Mouse (Mus musculus) forebrain, embryonic 11.5 days (tissue): ENCODE data around the gene Hoxd12. TPM values are rescaled to one million over a fixed set of nuclear protein-coding genes. Genes with fewer than 3 reads are reported as not detected.

Experiments used
- ATAC-seq: fragments of 200-750 bp; cut with Nextera tagmentation; replicated peaks from 2 replicates; pipeline ENCODE4 v1.8.0; 2017; ENCODE audit warnings: moderate TSS enrichment; ENCODE audit not compliant: low FRiP score
- DNase-seq: peaks from one replicate; pipeline ENCODE4 v3.0.0-alpha.2; 2017; ENCODE audit warnings: low spot score
- H3K27ac ChIP-seq: fragments of 300-500 bp; sonication (generic); 2 replicates; pipeline ENCODE4 v1.5.1; 2014; ENCODE audit warnings: low read depth, low read length
- H3K27me3 ChIP-seq: fragments of 300-500 bp; sonication (generic); 2 replicates; pipeline ENCODE4 v1.6.1; 2014; ENCODE audit warnings: mild to moderate bottlenecking, low read length, mixed read lengths; ENCODE audit not compliant: control insufficient read depth, insufficient read depth
- H3K36me3 ChIP-seq: fragments of 300-500 bp; sonication (generic); 2 replicates; pipeline ENCODE4 v1.6.1; 2014; ENCODE audit warnings: mild to moderate bottlenecking, low read length, moderate library complexity, mixed read lengths; ENCODE audit not compliant: control insufficient read depth, insufficient read depth
- H3K4me1 ChIP-seq: fragments of 300-500 bp; sonication (generic); replicated peaks from 2 replicates; pipeline ENCODE4 v1.6.1; 2014; ENCODE audit warnings: low read length, mixed read lengths; ENCODE audit not compliant: control insufficient read depth, insufficient read depth
- H3K4me2 ChIP-seq: fragments of 300-500 bp; sonication (generic); 2 replicates; pipeline ENCODE4 v1.6.1; 2014; ENCODE audit warnings: low read depth, mild to moderate bottlenecking, low read length, moderate library complexity, mixed read lengths; ENCODE audit not compliant: severe bottlenecking
- H3K4me3 ChIP-seq: fragments of 300-500 bp; sonication (generic); 2 replicates; pipeline ENCODE4 v1.5.1; 2014; ENCODE audit warnings: low read depth, low read length
- H3K9ac ChIP-seq: fragments of 300-500 bp; sonication (generic); 2 replicates; pipeline ENCODE4 v1.6.1; 2014; ENCODE audit warnings: low read length
- H3K9me3 ChIP-seq: fragments of 300-500 bp; sonication (generic); 2 replicates; pipeline ENCODE4 v1.6.1; 2016; ENCODE audit warnings: low read length, mixed read lengths; ENCODE audit not compliant: control insufficient read depth
- WGBS: fragments of 180-500 bp; shearing (Covaris S2); extraction: QIAGEN DNeasy Blood & Tissue Kit; methylation state at CpG from one replicate; pipeline ENCODE4 v1.1.7; 2014; 5-methylcytosine and 5-hydroxymethylcytosine counted together
- polyA plus RNA-seq: library from polyadenylated mRNA; unstranded; fragments of >200 nt; fragmentation: Nextera tagmentation; extraction: Ambion mirVana; gene quantifications from 2 replicates; pipeline ENCODE4 v1.2.1, GENCODE M21; 2014

Gene Hoxd12
- polyA plus RNA-seq, 1 experiment from 2014 or later = not detected

- ATAC-seq (no peak), DNase-seq (peak; percentile 31)
- Histone ChIP-seq H3K27me3 (peaks cover 96% of the 10 kb centered on the region), H3K9me3 (no peaks in the 10 kb centered on the region), H3K4me1 (peaks cover 9% of the 10 kb centered on the region), H3K27ac (no peak overlapping the region), H3K36me3 (no peaks in the 10 kb centered on the region), H3K9ac (no peak overlapping the region), H3K4me2 (no peak overlapping the region), H3K4me3 (no peak overlapping the region)
- WGBS = 15% methylated on average over 6 of the region's 6 CpGs
Measured at GRCm38 (mm10) chr2:74702820-74703219, 28.0 kb downstream of the Hoxd12 start.

- Histone ChIP-seq H3K4me2 (no peak overlapping the region), H3K9ac (no peak overlapping the region), H3K4me3 (no peak overlapping the region), H3K9me3 (no peaks in the 10 kb centered on the region), H3K27me3 (peaks cover 96% of the 10 kb centered on the region), H3K4me1 (peaks cover 6% of the 10 kb centered on the region), H3K27ac (no peak overlapping the region), H3K36me3 (no peaks in the 10 kb centered on the region)
- no peak for ATAC-seq
- 6% methylated on average over 10 of the region's 10 CpGs for WGBS
- peak; percentile 50 for DNase-seq
Measured at GRCm38 (mm10) chr2:74703317-74703716, 28.5 kb downstream of the Hoxd12 start.

GRCm38 (mm10) chr2:74703720-74704392 lies 29.0 kb downstream of the Hoxd12 start:
- Histone ChIP-seq H3K27me3 (peaks cover 96% of the 10 kb centered on the region), H3K9me3 (no peaks in the 10 kb centered on the region), H3K9ac (no peak overlapping the region), H3K27ac (no peak overlapping the region), H3K4me2 (no peak overlapping the region), H3K36me3 (no peaks in the 10 kb centered on the region), H3K4me1 (peaks cover 6% of the 10 kb centered on the region), H3K4me3 (no peak overlapping the region)
- peak; percentile 57 for DNase-seq
- 2% methylated on average over 26 of the region's 26 CpGs for WGBS
- no peak for ATAC-seq

- ATAC-seq (0 out of 2 replicates have a peak, but pooled peaks have one; percentile 33), DNase-seq (peak; percentile 74)
- Histone ChIP-seq H3K9me3 (no peaks in the 10 kb centered on the region), H3K36me3 (no peaks in the 10 kb centered on the region), H3K9ac (peak within 1 kb of the TSS; percentile 6; the same call in 1 of the 2 replicates), H3K4me2 (peak within 1 kb of the TSS; percentile 48), H3K4me1 (peaks cover 6% of the 10 kb centered on the region), H3K4me3 (peak within 1 kb of the TSS; percentile 27), H3K27me3 (peaks cover 96% of the 10 kb centered on the region), H3K27ac (no peak within 1 kb of the TSS)
- WGBS = 1% methylated on average over 37 of the region's 52 CpGs
Measured at GRCm38 (mm10) chr2:74704393-74704998, 29.7 kb downstream of the Hoxd12 start, which contains the start of gene Hoxd8. Gene Hoxd8, plus strand, starts transcription at chr2:74704615.

- Histone ChIP-seq H3K4me3 (peak overlapping the region; percentile 27), H3K27ac (no peak overlapping the region), H3K27me3 (peaks cover 96% of the 10 kb centered on the region), H3K4me1 (peaks cover 6% of the 10 kb centered on the region), H3K9ac (peak overlapping the region; percentile 6; the same call in 1 of the 2 replicates), H3K36me3 (no peaks in the 10 kb centered on the region), H3K4me2 (peak overlapping the region; percentile 48), H3K9me3 (no peaks in the 10 kb centered on the region)
- ATAC-seq (peak; percentile 39), DNase-seq (peak; percentile 68)
- WGBS = 2% methylated on average over 36 of the region's 66 CpGs
Measured at GRCm38 (mm10) chr2:74704999-74705466, 30.2 kb downstream of the Hoxd12 start.

- Histone ChIP-seq H3K27me3 (peaks cover 96% of the 10 kb centered on the region), H3K4me2 (peak overlapping the region; percentile 48; the same call in 1 of the 2 replicates), H3K4me1 (peaks cover 6% of the 10 kb centered on the region), H3K9ac (0 out of 2 replicates have a peak overlapping the region, but pooled peaks have one; percentile 6), H3K36me3 (no peaks in the 10 kb centered on the region), H3K27ac (no peak overlapping the region), H3K4me3 (peak overlapping the region; percentile 27), H3K9me3 (no peaks in the 10 kb centered on the region)
- peak; percentile 77 for DNase-seq
- no peak for ATAC-seq
- under 1% methylated on average over 66 of the region's 85 CpGs for WGBS
Measured at GRCm38 (mm10) chr2:74705467-74706089, 30.8 kb downstream of the Hoxd12 start.

- Histone ChIP-seq H3K27me3 (peaks cover 94% of the 10 kb centered on the region), H3K9me3 (no peaks in the 10 kb centered on the region), H3K27ac (no peak overlapping the region), H3K4me2 (no peak overlapping the region), H3K4me3 (no peak overlapping the region), H3K9ac (no peak overlapping the region), H3K36me3 (no peaks in the 10 kb centered on the region), H3K4me1 (peaks cover 6% of the 10 kb centered on the region)
- peak; percentile 50 for DNase-seq
- under 1% methylated on average over 13 of the region's 13 CpGs for WGBS
- ATAC-seq = no peak
Measured at GRCm38 (mm10) chr2:74706393-74706960, 31.7 kb downstream of the Hoxd12 start.

GRCm38 (mm10) chr2:74707599-74707998 lies 32.8 kb downstream of the Hoxd12 start:
- no peaks in the 10 kb centered on the region for H3K36me3 ChIP-seq
- H3K27ac ChIP-seq = no peak overlapping the region
- WGBS = 7% methylated on average over 7 of the region's 7 CpGs
- peaks cover 11% of the 10 kb centered on the region for H3K4me1 ChIP-seq
- no peak overlapping the region for H3K9ac ChIP-seq
- no peak overlapping the region for H3K4me3 ChIP-seq
- no peaks in the 10 kb centered on the region for H3K9me3 ChIP-seq
- peaks cover 95% of the 10 kb centered on the region for H3K27me3 ChIP-seq
- DNase-seq (no peak), ATAC-seq (no peak)
- no peak overlapping the region for H3K4me2 ChIP-seq
